9 mouse cellular contexts compared by ENCODE assay signal in genomic region chrX:133947427-133947826, GRCm38 (mm10). TPM values are rescaled to one million over a fixed set of nuclear protein-coding genes. Genes with fewer than 3 reads are reported as not detected.
DNase-seq lines count a peak whose midpoint lies in the region; ATAC-seq lines count a peak whose summit lies in the region.
"Had no signal": no experiment of that assay in that cellular context is flagged by ENCODE, and none has a peak within 500 bp of the region (broad histone marks: within the 10 kb centered on the region; RNA-seq: fewer than 3 reads in every experiment).

No protein-coding gene starts in this region.

- H3K4me3 ChIP-seq in kidney, embryonic 14.5 days (ENCODE audit: low read length): no peak overlapping the region
- H3K4me3 ChIP-seq in limb, embryonic 12.5 days (replicated peaks): no peak overlapping the region
- no peak overlapping the region for H3K4me3 ChIP-seq in midbrain, embryonic 15.5 days
- H3K4me3 ChIP-seq: embryonic facial prominence, embryonic 12.5 days had no signal

- H3K9me3 ChIP-seq in kidney, embryonic 14.5 days (ENCODE audit: control insufficient read depth, low read length): no peaks in the 10 kb centered on the region
- H3K9me3 ChIP-seq in limb, embryonic 12.5 days: no peaks in the 10 kb centered on the region
- no peaks in the 10 kb centered on the region for H3K9me3 ChIP-seq in midbrain, embryonic 15.5 days
- H3K9me3 ChIP-seq: embryonic facial prominence, embryonic 12.5 days had no signal

- H3K36me3 ChIP-seq in kidney, embryonic 14.5 days (ENCODE audit: control insufficient read depth, insufficient read depth, low read length): no peaks in the 10 kb centered on the region
- H3K36me3 ChIP-seq in limb, embryonic 12.5 days: no peaks in the 10 kb centered on the region
- no peaks in the 10 kb centered on the region for H3K36me3 ChIP-seq in midbrain, embryonic 15.5 days (replicated peaks)
- H3K36me3 ChIP-seq: embryonic facial prominence, embryonic 12.5 days had no signal

- DNase-seq in urinary bladder, postnatal 14 days (ENCODE audit: low spot score): peak; percentile 35
- DNase-seq in urinary bladder, postnatal 4 days (ENCODE audit: low spot score in 2 of 2): no peak
- DNase-seq in cerebellum, adult 9-11 months: peak; percentile 36
- peak; percentile 9 for DNase-seq in gastrocnemius, postnatal 10 days
- peak; percentile 6 to 36 for DNase-seq in thymus, postnatal 10 days (ENCODE audit: low spot score in 2 of 2)

- ATAC-seq in kidney, embryonic 14.5 days (ENCODE audit: low FRiP score, low TSS enrichment): 0 out of 2 replicates have a peak, but pooled peaks have one; percentile 57
- peak; percentile 52; the same call in 1 of the 2 replicates for ATAC-seq in limb, embryonic 12.5 days (ENCODE audit: insufficient number of reproducible peaks, insufficient read depth, low FRiP score, low TSS enrichment, low read depth)
- peak; percentile 84 for ATAC-seq in midbrain, embryonic 15.5 days (replicated peaks)

- H3K9ac ChIP-seq in kidney, embryonic 14.5 days (ENCODE audit: low read depth, low read length): no peak overlapping the region
- no peak overlapping the region for H3K9ac ChIP-seq in limb, embryonic 12.5 days (replicated peaks)
- no peak overlapping the region for H3K9ac ChIP-seq in midbrain, embryonic 15.5 days
- H3K9ac ChIP-seq: embryonic facial prominence, embryonic 12.5 days had no signal

- no peaks in the 10 kb centered on the region for H3K4me1 ChIP-seq in kidney, embryonic 14.5 days (ENCODE audit: control insufficient read depth, insufficient read depth, low read length)
- H3K4me1 ChIP-seq in limb, embryonic 12.5 days (replicated peaks): no peaks in the 10 kb centered on the region
- H3K4me1 ChIP-seq in midbrain, embryonic 15.5 days: no peaks in the 10 kb centered on the region
- H3K4me1 ChIP-seq: embryonic facial prominence, embryonic 12.5 days had no signal

- no peak overlapping the region for H3K27ac ChIP-seq in kidney, embryonic 14.5 days (ENCODE audit: low read depth, low read length)
- no peak overlapping the region for H3K27ac ChIP-seq in limb, embryonic 12.5 days
- no peak overlapping the region for H3K27ac ChIP-seq in midbrain, embryonic 15.5 days
- H3K27ac ChIP-seq: embryonic facial prominence, embryonic 12.5 days had no signal

- H3K27me3 ChIP-seq in kidney, embryonic 14.5 days (ENCODE audit: control insufficient read depth, insufficient read depth, low read length): no peaks in the 10 kb centered on the region; the same call in 1 of the 2 replicates
- H3K27me3 ChIP-seq in limb, embryonic 12.5 days: peaks cover 33% of the 10 kb centered on the region
- no peaks in the 10 kb centered on the region for H3K27me3 ChIP-seq in midbrain, embryonic 15.5 days (replicated peaks)

- WGBS in kidney, embryonic 14.5 days: 37% methylated on average over 3 of the region's 3 CpGs
- 37% methylated on average over 3 of the region's 3 CpGs for WGBS in limb, embryonic 12.5 days
- 37% methylated on average over 3 of the region's 3 CpGs for WGBS in midbrain, embryonic 15.5 days

- no peak overlapping the region for H3K4me2 ChIP-seq in kidney, embryonic 14.5 days (replicated peaks; ENCODE audit: low read depth, low read length)
- no peak overlapping the region for H3K4me2 ChIP-seq in limb, embryonic 12.5 days
- no peak overlapping the region for H3K4me2 ChIP-seq in midbrain, embryonic 15.5 days
- H3K4me2 ChIP-seq: embryonic facial prominence, embryonic 12.5 days had no signal

RNA-seq across cellular contexts. Expression of gene Sytl4, which starts 34.2 kb away (rescaled TPM):
- total RNA-seq in gastrocnemius, postnatal 10 days (2021): 1 to 10 TPM in 1 of 2 experiments, under 1 TPM in 1; 0.80 to 2.0 TPM
- polyA plus RNA-seq in kidney, embryonic 14.5 days (2014; fragmentation: Nextera tagmentation; extraction: Ambion mirVana): 2.4 and 3.3 TPM in 2 replicates
- 2.4 TPM in 2 replicates for polyA plus RNA-seq in limb, embryonic 12.5 days (2016; fragmentation: Nextera tagmentation; extraction: Ambion mirVana)
- polyA plus RNA-seq in midbrain, embryonic 15.5 days (2015; fragmentation: Nextera tagmentation; extraction: Ambion mirVana): 0.74 and 0.75 TPM in 2 replicates

RNA-seq across cellular contexts. Expression of gene Srpx2, which starts 39.2 kb away (rescaled TPM):
- total RNA-seq in gastrocnemius, postnatal 10 days (2021): 10 to 100 TPM; 11.0 to 15.6 TPM
- polyA plus RNA-seq in kidney, embryonic 14.5 days (2014; fragmentation: Nextera tagmentation; extraction: Ambion mirVana): 1.7 and 1.8 TPM in 2 replicates
- 0.97 and 1.1 TPM in 2 replicates for polyA plus RNA-seq in limb, embryonic 12.5 days (2016; fragmentation: Nextera tagmentation; extraction: Ambion mirVana)
- 1.6 and 1.7 TPM in 2 replicates for polyA plus RNA-seq in midbrain, embryonic 15.5 days (2015; fragmentation: Nextera tagmentation; extraction: Ambion mirVana)

RNA-seq across cellular contexts. Expression of gene Tspan6, which starts 49.2 kb away (rescaled TPM):
- 10 to 100 TPM; 17.9 to 23.0 TPM for total RNA-seq in gastrocnemius, postnatal 10 days (2021)
- 203 and 238 TPM in 2 replicates for polyA plus RNA-seq in kidney, embryonic 14.5 days (2014; fragmentation: Nextera tagmentation; extraction: Ambion mirVana)
- polyA plus RNA-seq in limb, embryonic 12.5 days (2016; fragmentation: Nextera tagmentation; extraction: Ambion mirVana): 172 and 176 TPM in 2 replicates
- polyA plus RNA-seq in midbrain, embryonic 15.5 days (2015; fragmentation: Nextera tagmentation; extraction: Ambion mirVana): 257 and 267 TPM in 2 replicates

Comparison
In these comparisons a context has a peak if more than half of its experiments do, and no peak if none do; other contexts are left out.
1. DNase-seq: peak in urinary bladder, postnatal 14 days (single experiment), cerebellum, adult 9-11 months (single experiment), gastrocnemius, postnatal 10 days (single experiment) and thymus, postnatal 10 days (2 of 2); none in urinary bladder, postnatal 4 days (0 of 2).
2. Peak in every context shown above with its lines, with median percentiles within 50 percentile points of each other: ATAC-seq.